Mouse (Mus musculus) telencephalon, adult 2 months (tissue): ENCODE data around the gene Pole4.
"Not testable (repeated sequence)": the region's sequence is repeated elsewhere in the genome, so short reads cannot be mapped to it uniquely, and the experiment has no call there.

Experiments used
- DNase-seq: peaks from one replicate; pipeline ENCODE4 v3.0.0-alpha.2; 2011; ENCODE audit warnings: low read depth, low spot score

Pole4 gene

DNA sequence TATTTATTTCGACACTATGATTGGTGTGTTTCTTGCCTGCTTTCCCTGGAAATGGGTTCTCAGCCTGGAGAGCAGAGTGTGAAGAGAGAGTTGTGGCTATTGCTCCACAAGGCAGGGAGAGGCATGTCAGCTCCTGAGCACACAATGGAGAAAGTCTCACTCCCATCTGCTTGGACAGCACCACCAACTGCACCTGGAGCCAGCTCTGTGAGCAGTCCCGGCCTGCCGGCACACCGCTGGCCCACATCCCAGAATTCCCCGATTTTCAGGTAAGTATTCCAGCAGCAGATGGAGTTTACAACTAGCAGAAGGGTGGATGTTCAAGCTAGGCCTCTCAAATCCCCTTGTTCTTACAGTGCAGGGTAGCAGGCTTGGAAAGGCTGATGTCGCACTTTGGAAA, 10.1 kb upstream of the Pole4 start:
- DNase-seq: no peak

DNA sequence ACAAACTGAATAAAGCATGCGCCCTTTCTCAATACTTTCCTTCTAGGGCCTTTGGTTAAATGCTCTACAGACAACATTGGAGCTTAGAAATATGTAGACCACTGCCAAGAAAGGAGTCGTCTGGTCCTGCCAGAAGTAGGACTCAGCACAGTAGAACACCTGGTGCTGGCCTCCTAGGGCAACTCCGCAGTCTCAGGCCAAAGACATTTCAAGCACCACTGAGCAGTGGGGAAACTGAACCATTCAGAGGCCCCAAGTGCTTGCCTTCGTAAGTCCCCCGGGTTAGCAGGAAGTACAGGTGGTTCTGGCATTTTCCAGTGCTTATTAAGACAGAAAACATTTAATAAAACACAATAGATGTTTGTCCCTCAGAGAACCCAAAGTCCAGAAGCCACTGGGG, 9.7 kb upstream of the Pole4 start:
- DNase-seq: no peak

DNA sequence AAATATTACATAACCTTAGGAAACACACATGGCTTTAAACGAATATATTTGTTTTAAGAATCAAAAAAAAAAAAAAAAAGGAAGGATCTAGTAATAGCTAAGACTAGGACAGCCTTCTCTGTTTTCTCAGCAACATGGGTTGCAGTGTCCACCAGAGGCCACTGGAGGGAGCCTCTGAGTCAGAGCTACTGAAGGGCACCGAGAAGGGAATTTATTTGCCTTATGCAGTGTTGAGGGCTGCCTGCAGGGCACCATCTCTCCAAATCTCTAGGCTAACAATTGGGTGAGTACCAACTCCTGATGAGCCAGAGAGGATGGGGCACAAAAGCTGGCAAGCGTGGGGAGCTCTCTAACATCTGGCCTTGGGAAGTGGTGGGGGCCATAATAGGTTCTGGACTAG, 9.1 kb upstream of the Pole4 start:
- DNase-seq: no peak

DNA sequence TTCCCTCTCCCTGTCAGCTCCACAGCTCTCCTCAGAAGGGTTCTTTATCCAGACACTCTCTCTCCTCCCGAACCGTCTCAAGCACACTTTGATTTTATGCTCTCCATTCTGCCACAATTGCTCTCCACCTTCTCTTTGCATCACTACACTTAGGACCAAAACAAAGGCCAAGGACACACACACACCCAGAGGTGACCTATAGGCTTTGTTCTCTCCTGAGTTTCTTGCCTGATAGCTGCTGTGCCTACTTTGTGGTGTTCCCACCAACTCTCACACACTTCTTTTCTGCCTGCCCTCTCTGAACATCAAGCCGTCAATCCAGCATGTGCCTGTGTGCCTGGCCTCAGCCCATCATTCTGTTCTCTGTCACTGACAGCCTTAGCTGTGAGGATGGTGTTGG, 2.6 kb upstream of the Pole4 start:
- no peak for DNase-seq

DNA sequence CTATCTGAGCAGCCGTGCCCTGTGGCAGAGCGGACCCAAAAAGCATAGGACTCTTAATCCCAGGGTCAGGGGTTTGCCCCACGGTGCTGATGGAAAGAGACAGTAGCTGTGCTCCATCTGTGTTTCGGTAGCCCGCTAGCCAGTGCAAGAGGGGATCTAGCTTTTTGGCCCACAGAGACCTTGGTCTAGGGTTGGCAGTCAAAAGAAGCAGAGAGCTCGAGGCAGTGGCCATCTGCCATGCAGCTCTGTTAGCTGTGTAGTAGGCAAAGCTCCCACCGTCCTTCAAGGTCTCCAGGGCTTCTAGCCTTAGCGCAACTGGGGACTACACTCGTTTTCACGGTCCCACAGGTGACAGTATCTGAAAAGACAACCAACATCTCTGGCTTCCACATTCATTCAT, 2.1 kb upstream of the Pole4 start:
- no peak for DNase-seq

DNA sequence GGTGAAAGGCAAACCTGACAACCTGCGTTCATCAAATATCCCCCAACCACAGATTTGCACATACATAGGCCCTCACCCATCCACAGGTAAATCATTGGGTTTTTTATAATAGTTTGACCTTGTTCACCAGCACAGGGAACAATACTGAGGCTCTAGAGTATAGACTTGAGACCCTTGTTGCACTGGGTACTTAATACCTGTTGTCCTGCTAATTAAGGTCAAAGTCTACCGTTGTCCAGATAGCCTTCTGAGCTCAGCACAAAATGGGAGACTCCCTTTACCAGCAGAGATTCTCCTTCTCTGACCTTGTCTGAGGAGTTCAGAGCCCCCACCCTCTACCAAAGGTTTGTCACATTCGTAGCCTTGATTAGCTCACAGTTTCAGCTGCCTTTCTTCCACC, 1.5 kb downstream of the Pole4 start:
- no peak for DNase-seq

DNA sequence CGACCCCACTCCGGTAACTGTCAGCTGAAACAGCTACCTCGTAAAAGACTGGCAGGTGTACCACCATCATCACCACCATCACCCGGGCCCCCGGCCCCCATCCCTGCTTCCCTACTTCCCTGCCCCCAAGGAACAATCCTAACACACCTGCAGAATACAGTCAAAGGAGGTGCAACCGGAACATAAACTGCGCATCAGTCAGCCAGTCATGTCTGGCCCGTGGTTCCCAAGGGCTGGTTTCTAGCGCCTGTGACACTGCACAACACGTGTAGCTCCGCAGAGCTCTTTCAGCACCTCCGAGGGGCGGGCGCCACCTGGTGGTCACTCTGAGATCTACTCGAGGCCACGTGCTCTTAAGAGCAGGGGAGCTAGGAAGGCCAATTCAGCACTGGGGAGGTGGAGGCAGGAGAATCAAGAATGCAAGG, 2.6 kb downstream of the Pole4 start:
- no peak for DNase-seq

DNA sequence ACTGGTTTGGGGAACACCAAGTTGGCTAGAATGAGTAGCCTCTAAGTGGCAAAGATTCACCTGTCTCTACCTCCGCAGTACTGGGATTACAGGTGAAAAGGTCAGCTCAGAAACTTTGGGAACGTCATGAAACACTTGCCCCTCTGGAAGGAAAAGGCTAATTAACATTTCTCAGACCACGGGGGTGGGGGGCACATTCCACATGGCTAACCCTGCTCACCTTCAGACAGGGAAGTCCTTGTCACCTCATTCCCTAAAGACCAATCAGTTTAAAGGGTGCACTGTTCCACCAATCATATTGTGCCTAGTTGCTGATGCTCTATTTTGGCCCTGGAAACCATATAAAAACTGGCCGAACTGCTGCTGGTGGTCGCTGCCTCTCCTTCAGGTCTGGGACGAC, 3.9 kb downstream of the Pole4 start:
- no peak for DNase-seq

DNA sequence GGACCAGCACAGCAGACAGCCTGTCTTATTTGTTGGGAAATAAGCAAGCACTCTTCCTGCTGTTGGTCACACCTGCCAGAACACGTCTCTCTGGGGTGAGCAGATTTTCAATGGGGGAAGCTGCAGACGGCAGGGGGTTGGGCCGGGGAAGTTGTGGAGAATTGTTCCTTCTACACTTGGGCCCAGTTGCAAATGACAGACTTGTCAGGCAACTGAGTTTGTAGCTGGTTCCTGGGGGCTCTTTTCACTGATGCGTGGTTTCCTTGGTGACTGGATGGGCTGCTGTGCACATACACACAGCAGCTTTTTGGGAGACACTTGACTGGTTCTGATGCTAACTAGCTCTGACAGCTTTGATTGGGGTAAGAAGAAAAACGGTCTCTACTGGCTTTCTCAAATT, 5.3 kb downstream of the Pole4 start:
- DNase-seq: no peak

DNA sequence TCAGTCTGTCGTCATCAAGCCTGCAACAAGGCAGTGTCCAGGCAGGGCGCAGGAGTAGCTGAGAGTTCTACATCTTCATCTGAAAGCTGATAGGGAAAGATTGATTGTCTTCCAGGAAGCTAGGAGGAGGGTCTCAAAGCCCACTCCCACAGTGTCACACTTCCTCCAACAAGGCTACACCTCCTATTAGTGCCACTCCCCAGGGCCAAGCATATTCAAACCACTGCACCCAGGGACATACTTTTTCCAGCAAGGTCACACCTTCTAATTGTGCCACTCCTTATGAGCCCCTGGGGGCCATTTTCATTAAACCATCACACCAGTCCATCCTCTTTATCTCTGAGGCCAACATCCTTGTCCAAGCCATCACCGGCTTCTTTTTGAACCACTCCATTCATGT, 8.4 kb downstream of the Pole4 start:
- DNase-seq: no peak

DNA sequence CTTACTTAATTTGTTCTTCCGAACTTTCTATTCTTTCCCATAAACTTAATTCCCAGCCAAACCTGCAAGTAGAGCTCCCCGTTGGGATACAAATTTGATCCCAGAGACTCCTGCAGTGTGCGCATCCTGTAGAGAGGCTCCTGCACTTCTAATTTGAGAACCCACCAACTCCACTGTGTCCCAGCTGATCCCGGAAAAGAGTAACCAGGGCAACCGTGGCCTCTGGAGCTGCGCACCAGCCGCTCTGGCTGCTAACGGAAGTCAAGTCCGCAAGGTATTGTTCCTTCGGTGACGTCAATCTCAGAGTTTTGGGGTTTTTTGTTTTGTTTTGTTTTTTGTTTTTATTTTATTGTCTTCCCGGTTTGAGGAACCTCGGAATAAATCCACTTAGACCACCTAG, 10.5 kb downstream of the Pole4 start:
- DNase-seq: no peak

DNA sequence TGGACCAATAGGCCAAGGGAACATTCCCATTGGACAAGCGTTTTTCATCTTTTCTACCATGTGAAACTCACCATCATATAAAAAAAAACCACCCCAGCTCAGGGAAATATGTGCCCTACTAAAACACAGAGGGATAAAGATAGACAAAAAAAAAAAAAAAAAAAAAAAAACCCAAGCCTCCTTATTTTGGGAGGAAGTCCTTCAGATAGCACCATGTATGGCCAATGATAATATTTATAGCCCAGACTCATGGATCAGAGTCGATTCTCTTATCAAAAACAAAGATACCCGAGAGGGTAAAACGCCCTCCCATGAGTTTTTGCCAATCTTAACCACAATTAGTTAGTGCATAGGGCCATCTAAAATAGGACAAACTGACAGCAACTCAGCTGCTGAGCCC, 15.7 kb downstream of the Pole4 start:
- no peak for DNase-seq

DNA sequence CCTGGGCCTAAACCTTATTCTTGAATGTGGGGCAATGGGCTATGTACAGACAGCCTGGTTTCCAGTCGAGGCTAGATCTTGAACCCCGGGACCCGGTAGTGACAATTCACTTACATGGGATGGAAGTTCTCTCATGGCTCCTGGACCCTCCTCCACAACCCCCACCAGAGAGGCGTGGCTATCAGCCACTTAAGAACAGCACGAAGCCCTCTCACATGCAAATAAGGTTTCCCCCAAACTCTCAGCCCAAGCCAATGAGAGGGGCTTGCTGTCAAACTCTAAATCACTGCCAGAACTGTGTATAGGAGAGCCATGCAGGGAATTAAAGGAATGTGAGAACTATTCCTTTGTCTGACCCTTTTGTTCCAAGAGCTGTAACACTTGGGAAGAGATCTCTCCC, 16.6 kb downstream of the Pole4 start:
- not testable (repeated sequence) for DNase-seq

DNA sequence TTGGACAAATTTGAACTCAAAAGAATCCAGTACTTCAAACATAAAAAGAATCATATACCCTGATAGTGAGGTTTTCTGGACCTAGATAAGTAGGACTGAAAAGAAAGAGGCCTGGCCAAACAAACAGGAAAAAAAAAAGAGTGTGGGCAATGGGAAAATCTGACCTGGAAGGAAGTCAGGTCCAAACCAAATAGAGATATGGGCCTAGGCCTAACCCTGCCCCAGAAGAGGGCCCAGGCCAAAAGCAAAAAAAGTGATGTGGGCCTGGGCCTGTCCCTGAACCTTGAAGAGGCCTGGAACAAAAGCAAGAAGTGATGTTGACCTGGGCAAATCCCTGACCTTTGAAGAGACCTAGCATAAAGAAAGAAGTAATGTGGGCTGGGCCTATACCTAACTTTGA, 21.0 kb downstream of the Pole4 start:
- no peak for DNase-seq

DNA sequence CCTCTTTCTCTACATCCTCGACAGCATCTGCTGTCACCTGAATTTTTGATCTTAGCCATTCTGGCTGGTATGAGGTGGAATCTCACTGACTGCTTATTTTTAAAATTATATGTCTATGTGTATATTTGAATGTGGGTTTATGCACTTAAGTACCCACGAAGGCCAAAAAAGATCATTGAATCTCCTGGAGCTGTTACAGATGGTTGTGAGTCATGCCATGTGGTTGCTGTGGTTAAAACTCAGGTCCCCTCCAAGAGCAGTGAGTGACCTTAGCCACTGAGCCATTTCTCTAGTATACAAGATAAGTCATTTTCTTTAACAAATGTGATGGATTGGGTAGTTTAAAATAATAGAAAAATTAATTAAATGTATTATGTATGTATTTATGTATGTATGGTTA, 25.9 kb downstream of the Pole4 start:
- not testable (repeated sequence) for DNase-seq

DNA sequence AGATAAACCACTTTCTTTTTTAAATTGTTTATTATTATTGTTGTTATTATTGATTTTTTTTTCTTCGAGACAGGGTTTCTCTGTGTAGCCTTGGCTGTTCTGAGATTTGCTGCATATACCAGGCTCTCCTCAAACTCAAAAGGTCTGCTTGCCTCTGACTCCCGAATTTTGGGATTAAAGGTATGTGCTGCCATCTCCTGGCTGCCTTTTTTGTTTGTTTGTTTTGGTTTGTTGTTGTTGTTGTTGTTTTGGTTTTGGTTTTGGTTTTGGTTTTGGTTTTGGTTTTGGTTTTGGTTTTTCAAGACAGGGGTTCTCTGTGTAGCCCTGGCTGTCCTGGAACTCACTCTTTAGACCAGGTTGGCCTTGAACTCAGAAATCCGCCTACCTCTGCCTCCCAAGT, 27.5 kb downstream of the Pole4 start:
- DNase-seq: not testable (repeated sequence)

DNA sequence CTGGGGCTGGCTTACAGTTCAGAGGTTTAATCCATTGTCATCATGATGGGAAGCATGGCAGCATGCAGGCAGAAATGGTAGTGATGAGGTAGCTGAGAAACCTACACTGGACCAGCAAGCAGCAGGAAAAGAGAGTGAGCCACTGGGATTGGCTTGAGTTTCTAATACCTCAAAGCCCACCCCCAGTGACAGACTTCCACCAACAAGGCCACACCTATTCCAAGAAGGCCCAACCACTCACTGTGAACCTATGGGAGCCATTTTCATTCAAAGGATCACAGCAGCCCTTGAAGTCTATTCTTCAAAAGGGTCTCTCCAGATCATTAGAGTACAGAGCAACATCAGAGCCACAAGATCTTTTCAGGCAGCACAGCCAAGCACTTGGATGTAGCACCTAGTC, 38.7 kb downstream of the Pole4 start:
- DNase-seq: no peak

DNA sequence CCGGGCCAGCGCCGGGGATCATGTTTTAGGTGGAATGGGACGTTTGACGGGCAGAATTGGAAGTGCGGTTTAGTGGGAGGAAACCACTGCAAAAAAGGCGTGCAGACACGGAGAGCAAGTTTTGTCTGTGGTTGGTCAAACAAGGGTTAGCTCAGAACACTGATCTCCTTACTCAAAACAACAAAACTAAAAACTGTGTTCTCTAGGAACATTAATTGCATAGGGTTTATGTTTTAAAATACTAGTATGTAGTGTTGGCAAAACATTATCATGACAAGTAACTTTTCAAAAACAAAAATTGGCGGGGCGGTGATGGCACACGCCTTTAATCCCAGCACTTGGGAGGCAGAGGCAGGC, 52.0 kb downstream of the Pole4 start:
- no peak for DNase-seq

DNA sequence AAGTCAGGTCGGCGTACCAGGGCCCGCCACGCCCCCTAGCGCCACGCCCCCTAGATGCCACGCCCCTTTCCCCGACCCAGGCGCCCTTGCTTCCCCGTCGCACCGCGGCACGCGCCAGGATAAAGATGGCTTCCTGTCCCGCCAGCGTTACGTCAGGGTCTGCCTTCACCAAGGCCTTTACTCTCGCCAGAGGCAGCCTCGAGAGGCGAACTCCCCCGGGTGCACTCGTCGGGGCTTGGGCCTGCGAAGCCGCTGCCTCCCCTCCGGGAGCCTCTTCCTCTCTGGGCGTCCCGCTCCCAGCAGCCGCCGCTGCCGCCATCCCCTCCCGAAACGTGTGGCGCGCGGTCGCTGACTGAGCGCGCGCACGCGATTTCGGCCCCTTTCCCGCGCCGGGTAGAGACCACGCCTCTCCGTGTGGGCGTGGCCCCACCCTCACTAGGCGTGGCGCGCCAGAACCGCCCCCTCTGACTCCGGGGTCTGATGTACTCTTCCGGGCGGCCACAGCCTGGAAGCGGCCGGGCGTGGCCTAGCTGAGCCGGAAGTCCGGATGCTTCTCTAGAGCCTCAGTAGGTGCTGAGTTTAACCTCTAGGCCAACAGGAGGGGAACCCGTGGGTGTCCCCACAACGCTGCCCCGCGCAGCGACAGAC, 52.5 kb downstream of the Pole4 start:
- DNase-seq: peak; percentile 84

DNA sequence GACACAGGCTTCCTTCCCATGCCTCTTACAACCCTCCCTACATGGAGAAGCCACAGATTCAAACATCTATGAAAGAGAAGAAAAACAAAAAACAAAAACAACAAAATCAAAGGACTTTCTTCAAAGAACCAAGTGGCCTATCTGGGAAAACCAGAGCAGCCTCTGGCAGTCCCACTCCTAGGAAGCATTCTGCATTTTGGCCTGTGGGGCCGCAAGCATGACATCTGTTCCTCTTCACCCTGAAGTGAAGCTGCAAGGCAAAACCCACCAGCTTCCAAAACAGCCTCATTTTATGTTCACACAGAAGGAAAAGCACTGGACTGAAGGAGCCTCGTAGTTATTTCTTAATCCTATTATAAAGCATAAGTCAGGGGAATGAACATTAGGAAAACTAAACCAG, 56.1 kb downstream of the Pole4 start:
- DNase-seq: no peak

DNA sequence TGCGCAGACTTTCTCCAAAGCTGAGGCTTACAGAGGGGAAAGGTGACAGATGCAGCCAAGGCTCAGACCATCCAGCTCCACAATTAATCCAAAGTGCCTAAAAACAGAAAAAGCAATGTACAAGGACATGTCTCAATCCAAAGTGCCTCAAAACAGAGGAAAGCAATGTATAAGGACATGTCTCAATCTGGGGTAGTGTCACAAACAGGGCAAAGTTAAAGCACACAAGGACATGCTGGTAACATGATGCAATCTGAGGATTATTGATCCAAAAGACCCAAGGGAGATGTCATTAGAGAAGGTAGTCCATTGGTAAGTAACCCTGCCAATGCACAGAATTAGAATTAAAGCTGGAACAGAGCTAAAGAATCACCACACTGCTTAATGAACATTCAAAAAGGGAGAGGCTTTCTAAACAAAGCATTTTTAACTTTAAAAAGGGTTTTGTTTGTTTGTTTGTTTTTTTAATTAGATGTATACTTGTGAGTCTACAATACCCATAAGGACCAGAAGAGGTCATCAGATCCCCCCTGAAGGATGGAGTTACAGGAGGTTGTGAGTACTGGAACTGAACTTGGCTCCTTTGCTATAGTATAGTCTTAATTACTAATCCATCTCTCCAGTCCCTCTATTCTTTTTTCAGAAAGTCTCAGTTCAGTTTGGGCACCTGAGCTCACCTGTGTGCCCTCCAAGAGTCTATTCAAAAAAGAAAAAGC, 57.1 kb downstream of the Pole4 start:
- DNase-seq: no peak

DNA sequence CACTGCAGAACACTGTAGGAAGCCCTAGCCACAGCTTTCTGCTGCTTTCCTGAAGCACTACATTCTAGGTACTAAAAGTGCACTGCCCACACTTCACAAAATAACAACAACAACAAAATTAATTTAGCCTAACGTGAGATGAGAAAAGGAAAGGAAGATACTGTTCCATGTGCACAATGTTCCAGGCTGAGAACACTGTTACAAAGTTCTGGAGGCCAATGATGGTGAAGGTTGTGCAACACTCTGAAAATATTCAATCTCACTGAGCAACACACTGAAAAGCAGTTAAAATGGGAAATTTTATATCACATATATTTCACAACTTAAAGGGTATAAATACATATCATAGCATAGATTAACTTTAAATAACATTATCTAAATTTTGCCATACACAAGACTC, 58.2 kb downstream of the Pole4 start:
- DNase-seq: no peak

DNA sequence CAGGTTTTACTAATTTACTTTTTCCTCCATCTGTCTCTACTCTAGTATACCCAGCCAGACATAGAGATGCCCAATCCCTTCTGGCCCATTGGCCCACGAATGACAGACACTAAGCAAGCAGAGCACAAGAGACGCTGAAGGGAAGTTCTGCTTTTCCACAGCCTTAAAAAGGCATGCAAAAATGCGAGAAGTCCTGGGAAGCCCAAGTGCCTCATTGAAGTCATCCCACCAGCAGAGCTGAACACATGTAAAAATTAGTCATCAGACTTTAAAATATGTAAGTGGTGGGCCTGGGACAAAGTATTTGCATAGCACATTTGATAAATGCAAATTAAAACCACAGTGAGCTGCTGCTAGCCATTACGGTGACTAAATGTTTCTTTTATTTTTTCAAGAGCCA, 65.1 kb downstream of the Pole4 start:
- peak; percentile 55 for DNase-seq

DNA sequence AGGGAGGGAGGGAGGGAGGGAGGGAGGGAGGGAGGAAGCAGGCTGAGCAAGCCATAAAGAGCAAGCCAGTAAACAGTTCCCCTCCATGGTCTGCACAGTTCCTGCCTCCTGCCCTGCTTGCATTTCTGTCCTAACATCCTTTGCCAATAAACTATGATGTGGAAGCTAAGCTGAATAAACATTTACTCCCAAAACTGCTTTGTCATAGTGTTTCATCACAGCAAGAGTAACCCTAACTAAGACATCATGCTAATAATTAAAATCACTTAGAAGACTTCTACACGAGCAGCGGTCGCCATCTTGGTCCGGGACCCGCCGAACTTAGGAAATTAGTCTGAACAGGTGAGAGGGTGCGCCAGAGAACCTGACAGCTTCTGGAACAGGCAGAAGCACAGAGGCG, 79.8 kb downstream of the Pole4 start:
- not testable (repeated sequence) for DNase-seq
